ENCODE assay signal across 8 mouse cellular contexts in genomic region chr6:63257406-63257845, GRCm38 (mm10). TPM values are rescaled to one million over a fixed set of nuclear protein-coding genes. Genes with fewer than 3 reads are reported as not detected.
DNase-seq lines count a peak whose midpoint lies in the region; ATAC-seq and TF ChIP-seq lines count a peak whose summit lies in the region.

No protein-coding gene starts in this region.

- intact Hi-C loops in gastrocnemius, adult 2 months (cut with DNase I): no loop called here

- no peaks in the 10 kb centered on the region for H3K9me3 ChIP-seq in forebrain, embryonic 10.5 days
- H3K9me3 ChIP-seq in hindbrain, embryonic 13.5 days: no peaks in the 10 kb centered on the region
- no peaks in the 10 kb centered on the region for H3K9me3 ChIP-seq in limb, embryonic 10.5 days (replicated peaks)
- H3K9me3 ChIP-seq in neural tube, embryonic 12.5 days: no peaks in the 10 kb centered on the region

- peaks cover 41% of the 10 kb centered on the region for H3K27me3 ChIP-seq in forebrain, embryonic 10.5 days (ENCODE audit: poor library complexity, severe bottlenecking)
- no peaks in the 10 kb centered on the region for H3K27me3 ChIP-seq in hindbrain, embryonic 13.5 days
- peaks cover 51% of the 10 kb centered on the region for H3K27me3 ChIP-seq in limb, embryonic 10.5 days (ENCODE audit: low read depth, poor library complexity, severe bottlenecking)
- no peaks in the 10 kb centered on the region for H3K27me3 ChIP-seq in neural tube, embryonic 12.5 days (replicated peaks)

- ATAC-seq in hindbrain, embryonic 13.5 days (ENCODE audit: low FRiP score): peak; percentile 65
- ATAC-seq in neural tube, embryonic 12.5 days (ENCODE audit: low FRiP score, low read depth): peak; percentile 45

- TF ChIP-seq CTCF in gastrocnemius, adult 2 months (IDR thresholded peaks at IDR 0.05): no peak
- TF ChIP-seq CTCF in brain, embryonic 14.5 days (IDR thresholded peaks at IDR 0.05; ENCODE audit: borderline replicate concordance, extremely low read depth, insufficient read depth, insufficient read length): no peak

- under 1% methylated on average over 42 of the region's 42 CpGs for WGBS in forebrain, embryonic 10.5 days
- WGBS in hindbrain, embryonic 13.5 days: under 1% methylated on average over 42 of the region's 42 CpGs
- whole genome bisulfite sequencing in limb, embryonic 10.5 days: 0% methylated on average over 42 of the region's 42 CpGs
- WGBS in neural tube, embryonic 12.5 days: under 1% methylated on average over 42 of the region's 42 CpGs

- H3K4me1 ChIP-seq in forebrain, embryonic 10.5 days: peaks cover 21% of the 10 kb centered on the region
- H3K4me1 ChIP-seq in hindbrain, embryonic 13.5 days (replicated peaks): peaks cover 22% of the 10 kb centered on the region
- H3K4me1 ChIP-seq in limb, embryonic 10.5 days: peaks cover 17% of the 10 kb centered on the region
- peaks cover 13% of the 10 kb centered on the region; the same call in 1 of the 2 replicates for H3K4me1 ChIP-seq in neural tube, embryonic 12.5 days

- peak; percentile 21 for DNase-seq in gastrocnemius, adult 2 months
- DNase-seq in gastrocnemius, adult 18-20 months (ENCODE audit: low spot score): no peak
- peak; percentile 73 for DNase-seq in brain, embryonic 14.5 days (ENCODE audit: low read depth)
- DNase-seq in forebrain, embryonic 10.5 days (ENCODE audit: extremely low spot score, low spot score): peak; percentile 63
- peak; percentile 69 for DNase-seq in limb, embryonic 10.5 days (ENCODE audit: low spot score)
- peak; percentile 16 for DNase-seq in yolk sac, embryonic 10.5 days (ENCODE audit: low spot score)

- peak overlapping the region; percentile 87 for H3K9ac ChIP-seq in hindbrain, embryonic 13.5 days
- peak overlapping the region; percentile 78 for H3K9ac ChIP-seq in neural tube, embryonic 12.5 days

- H3K4me2 ChIP-seq in hindbrain, embryonic 13.5 days: peak overlapping the region; percentile 88
- H3K4me2 ChIP-seq in neural tube, embryonic 12.5 days (replicated peaks): peak overlapping the region; percentile 92

- H3K4me3 ChIP-seq in gastrocnemius, adult 2 months: peak overlapping the region; percentile 69
- H3K4me3 ChIP-seq in forebrain, embryonic 10.5 days: peak overlapping the region; percentile 81
- peak overlapping the region; percentile 82 for H3K4me3 ChIP-seq in hindbrain, embryonic 13.5 days
- peak overlapping the region; percentile 73 for H3K4me3 ChIP-seq in limb, embryonic 10.5 days
- peak overlapping the region; percentile 78 for H3K4me3 ChIP-seq in neural tube, embryonic 12.5 days

- TF ChIP-seq POLR2A in brain, embryonic 14.5 days (IDR thresholded peaks at IDR 0.05; ENCODE audit: borderline replicate concordance, extremely low read depth, insufficient read depth, insufficient read length, poor library complexity, severe bottlenecking): no peak

- no peak overlapping the region for H3K27ac ChIP-seq in gastrocnemius, adult 2 months
- H3K27ac ChIP-seq in forebrain, embryonic 10.5 days: peak overlapping the region; percentile 80
- H3K27ac ChIP-seq in hindbrain, embryonic 13.5 days: peak overlapping the region; percentile 89
- peak overlapping the region; percentile 56; the same call in 1 of the 2 replicates for H3K27ac ChIP-seq in limb, embryonic 10.5 days
- H3K27ac ChIP-seq in neural tube, embryonic 12.5 days: peak overlapping the region; percentile 39; the same call in 1 of the 2 replicates

- H3K36me3 ChIP-seq in forebrain, embryonic 10.5 days (replicated peaks): no peaks in the 10 kb centered on the region
- no peaks in the 10 kb centered on the region for H3K36me3 ChIP-seq in hindbrain, embryonic 13.5 days
- no peaks in the 10 kb centered on the region for H3K36me3 ChIP-seq in limb, embryonic 10.5 days
- H3K36me3 ChIP-seq in neural tube, embryonic 12.5 days: no peaks in the 10 kb centered on the region

RNA-seq across cellular contexts. Expression of gene Grid2, which starts 1.8 kb away (rescaled TPM):
- total RNA-seq in gastrocnemius, adult 2 months (2021): not detected
- under 1 TPM; 0.07 to 0.12 TPM for total RNA-seq in gastrocnemius, adult 18-20 months (2021)
- polyA plus RNA-seq in brain, embryonic 14.5 days (2012; rRNA removed): 5.7 and 12.3 TPM in 2 replicates
- 0.50 and 0.52 TPM in 2 replicates for polyA plus RNA-seq in forebrain, embryonic 10.5 days (2016; fragmentation: Nextera tagmentation; extraction: Ambion mirVana)
- 12.2 and 13.4 TPM in 2 replicates for polyA plus RNA-seq in hindbrain, embryonic 13.5 days (2015; fragmentation: Nextera tagmentation; extraction: Ambion mirVana)
- polyA plus RNA-seq in limb, embryonic 10.5 days (2016; fragmentation: Nextera tagmentation; extraction: Ambion mirVana): 0.18 and 0.31 TPM in 2 replicates
- polyA plus RNA-seq in neural tube, embryonic 12.5 days (2016; fragmentation: Nextera tagmentation; extraction: Ambion mirVana): 6.3 and 8.3 TPM in 2 replicates
